Comparison of ENCODE assay signal across 32 mouse cellular contexts in the genomic region with DNA sequence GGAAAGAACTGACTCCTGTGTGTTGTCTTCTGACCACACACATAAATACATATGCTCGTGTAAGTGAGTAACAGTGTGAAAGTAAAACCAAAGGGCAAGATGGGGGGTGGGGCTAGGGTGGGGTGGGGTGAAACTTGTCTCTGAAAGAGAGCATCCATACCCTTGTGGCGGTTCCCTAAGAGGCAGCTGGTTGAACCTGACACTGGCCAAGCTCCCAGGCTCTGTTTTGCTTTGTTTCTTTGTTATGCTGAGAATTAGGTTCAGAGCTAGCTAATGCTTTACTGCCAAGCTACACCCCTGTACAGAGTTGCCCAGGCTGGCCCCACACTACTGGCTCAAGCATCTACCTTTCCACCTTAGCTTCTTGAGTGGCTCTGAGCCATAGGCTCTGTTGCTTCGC. TPM values are rescaled to one million over a fixed set of nuclear protein-coding genes. Genes with fewer than 3 reads are reported as not detected.
DNase-seq lines count a peak whose midpoint lies in the region; ATAC-seq lines count a peak whose summit lies in the region.
"Had no signal": no experiment of that assay in that cellular context is flagged by ENCODE, and none has a peak within 500 bp of the region (broad histone marks: within the 10 kb centered on the region; RNA-seq: fewer than 3 reads in every experiment).

No protein-coding gene starts in this region.

- ATAC-seq in CD4-positive, CD25-positive, alpha-beta regulatory T cell, adult 4 months = no peak
- ATAC-seq: forebrain, embryonic 13.5 days; forebrain, embryonic 16.5 days; hindbrain, embryonic 16.5 days; inflammation-experienced regulatory T-cells, adult 6 months; intestine, embryonic 16.5 days had no signal

- DNase-seq in heart, adult 11 months = peak; percentile 81
- DNase-seq in heart, adult 9 months (ENCODE audit: low spot score in 2 of 2) = no peak
- DNase-seq in ES-CJ7 (ENCODE audit: low read depth, low spot score) = peak; percentile 68
- DNase-seq in ZHBTc4 (ENCODE audit: low read depth, low spot score) = peak; percentile 66
- DNase-seq in frontal cortex, postnatal 25 days (ENCODE audit: low spot score in 2 of 2) = no peak
- no peak for DNase-seq in adrenal gland, adult 18-20 months (ENCODE audit: low spot score in 2 of 2)
- DNase-seq: adrenal gland, adult 8-10 months; adrenal gland, postnatal 25 days; cerebellum, adult 18-20 months; cerebellum, adult 9-10 months; cerebellum, postnatal 14 days; gastrocnemius, postnatal 10 days; gastrocnemius, postnatal 36 days; heart, postnatal 10 days; heart, postnatal 36 days; kidney, adult 18-20 months had no signal

RNA-seq across cellular contexts. Expression of a gene that starts 16.9 kb away (rescaled TPM):
- polyA plus RNA-seq in CD4-positive, CD25-positive, alpha-beta regulatory T cell, adult 4 months (2017; shearing (Covaris generic)) = 10 to 100 TPM; 17.4 to 17.8 TPM
- 100 to 1,000 TPM; 111 to 112 TPM for total RNA-seq in adrenal gland, adult 18-20 months (2021)

RNA-seq across cellular contexts. Expression of a gene that starts 30.1 kb away (rescaled TPM):
- not detected for polyA plus RNA-seq in CD4-positive, CD25-positive, alpha-beta regulatory T cell, adult 4 months (2017; shearing (Covaris generic))
- total RNA-seq in adrenal gland, adult 18-20 months (2021) = not detected
- total RNA-seq: adrenal gland, adult 8-10 months; adrenal gland, postnatal 25 days; gastrocnemius, postnatal 10 days; gastrocnemius, postnatal 36 days; granulocyte monocyte progenitor cell, adult 5-6 weeks; heart, adult 8-10 months; heart, postnatal 10 days; heart, postnatal 36 days had no signal
- polyA plus RNA-seq: C2C12; embryonic facial prominence, embryonic 11.5 days; embryonic facial prominence, embryonic 14.5 days; forebrain, embryonic 10.5 days; forebrain, embryonic 13.5 days; forebrain, embryonic 16.5 days; heart, embryonic 12.5 days; heart, embryonic 15.5 days; hindbrain, embryonic 10.5 days; hindbrain, embryonic 13.5 days; hindbrain, embryonic 16.5 days; intestine, embryonic 16.5 days had no signal

RNA-seq across cellular contexts. Expression of a gene that starts 48.7 kb away (rescaled TPM):
- not detected for polyA plus RNA-seq in CD4-positive, CD25-positive, alpha-beta regulatory T cell, adult 4 months (2017; shearing (Covaris generic))
- not detected for total RNA-seq in adrenal gland, adult 18-20 months (2021)
- total RNA-seq: adrenal gland, adult 8-10 months; adrenal gland, postnatal 25 days; gastrocnemius, postnatal 10 days; gastrocnemius, postnatal 36 days; granulocyte monocyte progenitor cell, adult 5-6 weeks; heart, adult 8-10 months; heart, postnatal 10 days; heart, postnatal 36 days had no signal
- polyA plus RNA-seq: C2C12; embryonic facial prominence, embryonic 11.5 days; embryonic facial prominence, embryonic 14.5 days; forebrain, embryonic 10.5 days; forebrain, embryonic 13.5 days; forebrain, embryonic 16.5 days; heart, embryonic 12.5 days; heart, embryonic 15.5 days; hindbrain, embryonic 10.5 days; hindbrain, embryonic 13.5 days; hindbrain, embryonic 16.5 days; inflammation-experienced regulatory T-cells, adult 6 months; intestine, embryonic 16.5 days had no signal

Comparison
In these comparisons a context has a peak if more than half of its experiments do, and no peak if none do; other contexts are left out.
1. DNase-seq: peak in heart, adult 11 months (single experiment), ES-CJ7 (single experiment) and ZHBTc4 (single experiment); none in heart, adult 9 months (0 of 2), frontal cortex, postnatal 25 days (0 of 2) and adrenal gland, adult 18-20 months (0 of 2).